Mouse (Mus musculus) right cerebral cortex, postnatal 14 days (tissue): ENCODE measurements around the gene Psmd5.
"Not testable (repeated sequence)": the region's sequence is repeated elsewhere in the genome, so short reads cannot be mapped to it uniquely, and the experiment has no call there.

ENCODE experiments used
- DNase-seq: peaks from one replicate; pipeline ENCODE4 v3.0.0; 2022

The Psmd5 gene

GRCm38 (mm10) chr2:34825827-34826459 lies 48.8 kb downstream of the Psmd5 start, which contains the start of gene Fbxw2:
TSS of gene Fbxw2 (minus strand) at chr2:34826311.
- DNase-seq = peak; percentile 92

- no peak for DNase-seq
Measured at GRCm38 (mm10) chr2:34818492-34818891, 56.3 kb downstream of the Psmd5 start.

- not testable (repeated sequence) for DNase-seq
Measured at GRCm38 (mm10) chr2:34815893-34816292, 58.9 kb downstream of the Psmd5 start.

GRCm38 (mm10) chr2:34812706-34813105 lies 62.1 kb downstream of the Psmd5 start:
- DNase-seq = no peak

GRCm38 (mm10) chr2:34810775-34811174 lies 64.0 kb downstream of the Psmd5 start:
- no peak for DNase-seq

GRCm38 (mm10) chr2:34809568-34809967 lies 65.2 kb downstream of the Psmd5 start:
- no peak for DNase-seq

- DNase-seq = no peak
Measured at GRCm38 (mm10) chr2:34808057-34808456, 66.7 kb downstream of the Psmd5 start.

- no peak for DNase-seq
Measured at GRCm38 (mm10) chr2:34805364-34805950, 69.3 kb downstream of the Psmd5 start.

- DNase-seq = no peak
Measured at GRCm38 (mm10) chr2:34804815-34805214, 70.0 kb downstream of the Psmd5 start.

- DNase-seq = no peak
Measured at GRCm38 (mm10) chr2:34804172-34804571, 70.6 kb downstream of the Psmd5 start.

- DNase-seq = no peak
Measured at GRCm38 (mm10) chr2:34803746-34804145, 71.0 kb downstream of the Psmd5 start.

GRCm38 (mm10) chr2:34802565-34803245 lies 72.1 kb downstream of the Psmd5 start:
- not testable (repeated sequence) for DNase-seq

GRCm38 (mm10) chr2:34801516-34802482 lies 73.0 kb downstream of the Psmd5 start:
- peak; percentile 97 for DNase-seq

- DNase-seq = no peak
Measured at GRCm38 (mm10) chr2:34800371-34800770, 74.4 kb downstream of the Psmd5 start.
